Mouse (Mus musculus): ENCODE measurements around the gene Sspn. TPM values are rescaled to one million over a fixed set of nuclear protein-coding genes. Genes with fewer than 3 reads are reported as not detected.

Gene Sspn
- total and polyA plus RNA-seq, 3 experiments, result 0.04 to 0.14 (median 0.13) TPM

GRCm38 (mm10) chr6:146009163-146009915 is 77.9 kb downstream of the Sspn start:
- no peaks in the 10 kb centered on the region for H3K9me3 ChIP-seq (replicated peaks; ENCODE audit: low read length)
- peaks cover 22 to 51% of the 10 kb centered on the region in 2 experiments for H3K4me1 ChIP-seq (ENCODE audit: control insufficient read depth in 1 of 2, insufficient read depth in 2 of 2)
- in situ Hi-C loops (cut with MboI; ENCODE audit: low pct_ligation_motif_present, low pct_unique_long_range_greater_than_20kb, low sequenced_read_pairs), result no loop called here
- TF ChIP-seq RAD21 (IDR thresholded peaks at IDR 0.05; ENCODE audit: low read depth, low read length) (no peak), GABPA (IDR thresholded peaks at IDR 0.05; ENCODE audit: insufficient replicate concordance, low read depth, low read length) (no peak), JUN (IDR thresholded peaks at IDR 0.05; ENCODE audit: insufficient read depth, low read depth, low read length) (no peak), SMC3 (IDR thresholded peaks at IDR 0.05; ENCODE audit: low read depth, low read length) (no peak), ZC3H11A (IDR thresholded peaks at IDR 0.05; ENCODE audit: low read depth, low read length) (no peak)
- no peak overlapping the region for H3K4me3 ChIP-seq (replicated peaks in 1 of 3; ENCODE audit: low read depth in 2 of 3, low read length in 2 of 3, poor library complexity in 1 of 3)
- no peak overlapping the region for H3K9ac ChIP-seq (ENCODE audit: insufficient read depth, low read depth)
- DNase-seq (ENCODE audit: extremely low read depth), result no peak
- no peaks in the 10 kb centered on the region for H3K36me3 ChIP-seq (replicated peaks in 1 of 2; ENCODE audit: control insufficient read depth in 1 of 2, insufficient read depth in 1 of 2, low read length in 1 of 2)
- H3K27ac ChIP-seq (ENCODE audit: insufficient read depth, low read depth), result no peak overlapping the region
- no peaks in the 10 kb centered on the region for H3K79me2 ChIP-seq (replicated peaks; ENCODE audit: control insufficient read depth, extremely low read depth, insufficient read depth, poor library complexity, severe bottlenecking)
- no peak overlapping the region for H3K4me2 ChIP-seq (ENCODE audit: insufficient read depth, low read depth, poor library complexity, severe bottlenecking)
- dilution Hi-C loops (cut with MboI; ENCODE audit: extremely low pct_ligation_motif_present, extremely low pct_unique_long_range_greater_than_20kb, low sequenced_read_pairs), result no loop called here
- H3K27me3 ChIP-seq (replicated peaks), result no peaks in the 10 kb centered on the region

- no peak for DNase-seq (ENCODE audit: extremely low read depth)
- TF ChIP-seq USF1 (IDR thresholded peaks at IDR 0.05; ENCODE audit: low read depth, low read length) (no peak), EP300 (IDR thresholded peaks at IDR 0.05; ENCODE audit: low read length) (no peak), MAFK (IDR thresholded peaks at IDR 0.05; ENCODE audit: insufficient replicate concordance, low read length) (no peak), MAZ (IDR thresholded peaks at IDR 0.05; ENCODE audit: low read depth, low read length) (no peak), ZMIZ1 (IDR thresholded peaks at IDR 0.05; ENCODE audit: low read depth, low read length) (no peak), POLR2AphosphoS2 (IDR thresholded peaks at IDR 0.05; ENCODE audit: low read depth, low read length) (no peak), SMC3 (IDR thresholded peaks at IDR 0.05; ENCODE audit: low read depth, low read length) (no peak), BHLHE40 (IDR thresholded peaks at IDR 0.05; ENCODE audit: low read depth, low read length) (no peak), RAD21 (IDR thresholded peaks at IDR 0.05; ENCODE audit: low read depth, low read length) (no peak), GABPA (IDR thresholded peaks at IDR 0.05; ENCODE audit: insufficient replicate concordance, low read depth, low read length) (no peak), CHD2 (IDR thresholded peaks at IDR 0.05; ENCODE audit: low read length) (no peak), JUN (IDR thresholded peaks at IDR 0.05; ENCODE audit: insufficient read depth, low read depth, low read length) (no peak), ZNF384 (IDR thresholded peaks at IDR 0.05; ENCODE audit: low read depth, low read length) (no peak), ELF1 (IDR thresholded peaks at IDR 0.05; ENCODE audit: low read depth, low read length) (no peak), ZC3H11A (IDR thresholded peaks at IDR 0.05; ENCODE audit: low read depth, low read length) (no peak)
- H3K9me3 ChIP-seq (replicated peaks; ENCODE audit: low read length), result no peaks in the 10 kb centered on the region
- no peaks in the 10 kb centered on the region for H3K36me3 ChIP-seq (replicated peaks in 1 of 2; ENCODE audit: control insufficient read depth in 1 of 2, insufficient read depth in 1 of 2, low read length in 1 of 2)
- in situ Hi-C loops (cut with MboI; ENCODE audit: low pct_ligation_motif_present, low pct_unique_long_range_greater_than_20kb, low sequenced_read_pairs), result no loop called here
- H3K27me3 ChIP-seq (replicated peaks), result no peaks in the 10 kb centered on the region
- no peak overlapping the region for H3K9ac ChIP-seq (ENCODE audit: insufficient read depth, low read depth)
- no peak overlapping the region for H3K4me3 ChIP-seq (replicated peaks in 1 of 3; ENCODE audit: low read depth in 2 of 3, low read length in 2 of 3, poor library complexity in 1 of 3)
- dilution Hi-C loops (cut with MboI; ENCODE audit: extremely low pct_ligation_motif_present, extremely low pct_unique_long_range_greater_than_20kb, low sequenced_read_pairs), result no loop called here
- H3K27ac ChIP-seq (ENCODE audit: insufficient read depth, low read depth), result no peak overlapping the region
- H3K4me2 ChIP-seq (ENCODE audit: insufficient read depth, low read depth, poor library complexity, severe bottlenecking), result no peak overlapping the region
- H3K4me1 ChIP-seq (ENCODE audit: control insufficient read depth in 1 of 2, insufficient read depth in 2 of 2), result peaks cover 16 to 42% of the 10 kb centered on the region in 2 experiments
- no peaks in the 10 kb centered on the region for H3K79me2 ChIP-seq (replicated peaks; ENCODE audit: control insufficient read depth, extremely low read depth, insufficient read depth, poor library complexity, severe bottlenecking)
These were observed 78.8 kb downstream of the Sspn start for GRCm38 (mm10) chr6:146010093-146010764.

All from CH12.LX (cell line).